Mouse (Mus musculus): ENCODE measurements around the gene Mrvi1.

DNA sequence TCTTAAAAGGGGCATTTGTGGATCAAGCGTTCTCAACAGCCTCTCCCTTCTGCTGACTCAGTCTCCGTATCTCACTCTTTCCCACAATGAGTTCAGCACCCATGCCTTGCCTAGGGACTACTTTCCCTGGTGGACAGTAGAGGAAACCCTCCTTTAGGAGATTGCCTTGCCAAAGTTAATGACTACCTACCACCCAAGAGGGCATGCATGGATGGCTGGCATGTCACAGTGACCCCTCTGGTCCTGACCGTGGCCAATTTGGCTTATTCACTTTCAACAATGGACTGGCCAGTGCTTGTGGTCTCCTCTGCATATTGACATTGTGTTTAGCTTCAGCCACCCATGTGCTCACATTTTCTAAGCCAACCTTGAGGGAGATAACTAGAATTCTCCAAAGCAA, 19.8 kb downstream of the Mrvi1 start:
- TF ChIP-seq POLR2A (IDR thresholded peaks at IDR 0.05; ENCODE audit: insufficient read length, low read depth), result no peak
- no peak for TF ChIP-seq POLR2AphosphoS2 (IDR thresholded peaks at IDR 0.05; ENCODE audit: insufficient read length, low read depth)
- TF ChIP-seq SRF (IDR thresholded peaks at IDR 0.05; ENCODE audit: control insufficient read depth, insufficient read length, low read depth), result no peak
- no peak for TF ChIP-seq TCF3 (IDR thresholded peaks at IDR 0.05; ENCODE audit: insufficient read length, low read depth)
- TF ChIP-seq REST (IDR thresholded peaks at IDR 0.05; ENCODE audit: insufficient read depth, insufficient read length), result no peak
- no peak for TF ChIP-seq MAX (IDR thresholded peaks at IDR 0.05; ENCODE audit: low read depth)
